Mouse (Mus musculus): ENCODE results near the gene Camta1. TPM values are rescaled to one million over a fixed set of nuclear protein-coding genes. Genes with fewer than 3 reads are reported as not detected.

Camta1 gene
- polyA plus RNA-seq, 1 experiment from 2014 or later, result 66.4 TPM

- Histone ChIP-seq H3K4me1 (no peaks in the 10 kb centered on the region), H3K4me3 (no peak overlapping the region), H3K4me2 (no peak overlapping the region), H3K9ac (no peak overlapping the region), H3K9me3 (no peaks in the 10 kb centered on the region), H3K27me3 (no peaks in the 10 kb centered on the region), H3K27ac (no peak overlapping the region), H3K36me3 (no peaks in the 10 kb centered on the region)
- ATAC-seq (ENCODE audit: insufficient number of reproducible peaks, low FRiP score, low TSS enrichment, low read depth), result no peak
- WGBS, result 51% methylated on average over 11 of the region's 11 CpGs
Observed at GRCm38 (mm10) chr4:151194030-151194714, 667.5 kb downstream of the Camta1 start.

- no peak overlapping the region for H3K27ac ChIP-seq
- H3K4me1 ChIP-seq, result no peaks in the 10 kb centered on the region
- no peaks in the 10 kb centered on the region for H3K9me3 ChIP-seq
- H3K27me3 ChIP-seq, result peaks cover 15% of the 10 kb centered on the region; the same call in 1 of the 2 replicates
- no peaks in the 10 kb centered on the region for H3K36me3 ChIP-seq
- H3K9ac ChIP-seq, result no peak overlapping the region
- no peak overlapping the region for H3K4me3 ChIP-seq
- WGBS, result 8% methylated on average over 8 of the region's 8 CpGs
- no peak for ATAC-seq (ENCODE audit: insufficient number of reproducible peaks, low FRiP score, low TSS enrichment, low read depth)
- no peak overlapping the region for H3K4me2 ChIP-seq
Observed at GRCm38 (mm10) chr4:151186447-151186846, 675.2 kb downstream of the Camta1 start.

GRCm38 (mm10) chr4:151185750-151186149, 675.9 kb downstream of the Camta1 start:
- H3K36me3 ChIP-seq, result no peaks in the 10 kb centered on the region
- 13% methylated on average over 1 of the region's 1 CpGs for WGBS

GRCm38 (mm10) chr4:151180394-151180902, 681.2 kb downstream of the Camta1 start:
- no peaks in the 10 kb centered on the region for H3K9me3 ChIP-seq
- ATAC-seq (ENCODE audit: insufficient number of reproducible peaks, low FRiP score, low TSS enrichment, low read depth), result no peak
- H3K27me3 ChIP-seq, result peaks cover 15% of the 10 kb centered on the region; the same call in 1 of the 2 replicates
- WGBS, result 25% methylated on average over 7 of the region's 7 CpGs
- no peaks in the 10 kb centered on the region for H3K36me3 ChIP-seq
- peaks cover 11% of the 10 kb centered on the region for H3K4me1 ChIP-seq
- H3K4me3 ChIP-seq, result no peak overlapping the region
- no peak overlapping the region for H3K4me2 ChIP-seq
- no peak overlapping the region for H3K9ac ChIP-seq
- no peak overlapping the region for H3K27ac ChIP-seq

More at GRCm38 (mm10) chr4:151185750-151186149, 675.9 kb downstream of the Camta1 start:
- peaks cover 15% of the 10 kb centered on the region; the same call in 1 of the 2 replicates for H3K27me3 ChIP-seq
- no peak overlapping the region for H3K27ac ChIP-seq
- H3K4me3 ChIP-seq, result no peak overlapping the region
- H3K4me2 ChIP-seq, result no peak overlapping the region
- H3K9me3 ChIP-seq, result no peaks in the 10 kb centered on the region
- no peak for ATAC-seq (ENCODE audit: insufficient number of reproducible peaks, low FRiP score, low TSS enrichment, low read depth)
- H3K4me1 ChIP-seq, result peaks cover 1% of the 10 kb centered on the region; the same call in 1 of the 2 replicates
- no peak overlapping the region for H3K9ac ChIP-seq

- 52% methylated on average over 3 of the region's 3 CpGs for WGBS
- H3K4me2 ChIP-seq, result no peak overlapping the region
Observed at GRCm38 (mm10) chr4:151179639-151180038, 682.0 kb downstream of the Camta1 start.

GRCm38 (mm10) chr4:151178970-151179378, 682.7 kb downstream of the Camta1 start:
- H3K27me3 ChIP-seq, result peaks cover 12% of the 10 kb centered on the region; the same call in 1 of the 2 replicates
- H3K9me3 ChIP-seq, result no peaks in the 10 kb centered on the region
- no peak for ATAC-seq (ENCODE audit: insufficient number of reproducible peaks, low FRiP score, low TSS enrichment, low read depth)
- no peak overlapping the region for H3K4me3 ChIP-seq
- 50% methylated on average over 8 of the region's 8 CpGs for WGBS
- H3K36me3 ChIP-seq, result no peaks in the 10 kb centered on the region
- H3K9ac ChIP-seq, result no peak overlapping the region
- H3K4me1 ChIP-seq, result peaks cover 11% of the 10 kb centered on the region
- H3K27ac ChIP-seq, result no peak overlapping the region
- H3K4me2 ChIP-seq, result no peak overlapping the region

More at GRCm38 (mm10) chr4:151179639-151180038, 682.0 kb downstream of the Camta1 start:
- Histone ChIP-seq H3K36me3 (no peaks in the 10 kb centered on the region), H3K4me1 (peaks cover 11% of the 10 kb centered on the region), H3K9ac (no peak overlapping the region), H3K27me3 (peaks cover 15% of the 10 kb centered on the region; the same call in 1 of the 2 replicates), H3K4me3 (no peak overlapping the region), H3K27ac (no peak overlapping the region), H3K9me3 (no peaks in the 10 kb centered on the region)
- no peak for ATAC-seq (ENCODE audit: insufficient number of reproducible peaks, low FRiP score, low TSS enrichment, low read depth)

- H3K27me3 ChIP-seq, result peaks cover 33% of the 10 kb centered on the region
- 0 out of 2 replicates have a peak, but pooled peaks cover 11% of the 10 kb centered on the region for H3K4me1 ChIP-seq
- no peak for ATAC-seq (ENCODE audit: insufficient number of reproducible peaks, low FRiP score, low TSS enrichment, low read depth)
- H3K36me3 ChIP-seq, result no peaks in the 10 kb centered on the region
- H3K4me2 ChIP-seq, result no peak overlapping the region
- H3K9me3 ChIP-seq, result no peaks in the 10 kb centered on the region
- H3K27ac ChIP-seq, result no peak overlapping the region
- 51% methylated on average over 8 of the region's 8 CpGs for WGBS
- H3K4me3 ChIP-seq, result no peak overlapping the region
- H3K9ac ChIP-seq, result no peak overlapping the region
Observed at GRCm38 (mm10) chr4:151172526-151172925, 689.1 kb downstream of the Camta1 start.

- WGBS, result 67% methylated on average over 3 of the region's 3 CpGs
- Histone ChIP-seq H3K4me3 (no peak overlapping the region), H3K27me3 (peaks cover 34% of the 10 kb centered on the region), H3K9me3 (no peaks in the 10 kb centered on the region), H3K36me3 (no peaks in the 10 kb centered on the region), H3K27ac (no peak overlapping the region), H3K4me1 (peaks cover 11% of the 10 kb centered on the region; the same call in 1 of the 2 replicates), H3K4me2 (no peak overlapping the region), H3K9ac (no peak overlapping the region)
- no peak for ATAC-seq (ENCODE audit: insufficient number of reproducible peaks, low FRiP score, low TSS enrichment, low read depth)
Observed at GRCm38 (mm10) chr4:151171117-151171516, 690.6 kb downstream of the Camta1 start.

GRCm38 (mm10) chr4:151170658-151171057, 691.0 kb downstream of the Camta1 start:
- Histone ChIP-seq H3K36me3 (no peaks in the 10 kb centered on the region), H3K9me3 (no peaks in the 10 kb centered on the region), H3K4me3 (no peak overlapping the region), H3K4me1 (peaks cover 16% of the 10 kb centered on the region), H3K27ac (no peak overlapping the region), H3K27me3 (peaks cover 39% of the 10 kb centered on the region), H3K4me2 (peak overlapping the region; percentile 10; the same call in 1 of the 2 replicates), H3K9ac (no peak overlapping the region)
- 15% methylated on average over 18 of the region's 18 CpGs for WGBS
- ATAC-seq (ENCODE audit: insufficient number of reproducible peaks, low FRiP score, low TSS enrichment, low read depth), result no peak

GRCm38 (mm10) chr4:151166969-151167368, 694.7 kb downstream of the Camta1 start:
- no peak overlapping the region for H3K4me3 ChIP-seq
- H3K4me1 ChIP-seq, result peaks cover 19% of the 10 kb centered on the region
- no peaks in the 10 kb centered on the region for H3K36me3 ChIP-seq
- 77% methylated on average over 6 of the region's 6 CpGs for WGBS
- no peak for ATAC-seq (ENCODE audit: insufficient number of reproducible peaks, low FRiP score, low TSS enrichment, low read depth)
- no peaks in the 10 kb centered on the region for H3K9me3 ChIP-seq
- H3K4me2 ChIP-seq, result no peak overlapping the region
- peaks cover 66% of the 10 kb centered on the region for H3K27me3 ChIP-seq
- no peak overlapping the region for H3K9ac ChIP-seq
- no peak overlapping the region for H3K27ac ChIP-seq

GRCm38 (mm10) chr4:151165539-151165938, 696.1 kb downstream of the Camta1 start:
- no peak overlapping the region for H3K4me3 ChIP-seq
- ATAC-seq (ENCODE audit: insufficient number of reproducible peaks, low FRiP score, low TSS enrichment, low read depth), result 0 out of 2 replicates have a peak, but pooled peaks have one; percentile 40
- no peaks in the 10 kb centered on the region for H3K36me3 ChIP-seq
- H3K4me1 ChIP-seq, result peaks cover 10% of the 10 kb centered on the region
- peaks cover 62% of the 10 kb centered on the region for H3K27me3 ChIP-seq
- no peaks in the 10 kb centered on the region for H3K9me3 ChIP-seq
- no peak overlapping the region for H3K4me2 ChIP-seq
- WGBS, result 12% methylated on average over 10 of the region's 10 CpGs
- H3K9ac ChIP-seq, result no peak overlapping the region
- H3K27ac ChIP-seq, result no peak overlapping the region

GRCm38 (mm10) chr4:151164309-151164708, 697.4 kb downstream of the Camta1 start:
- Histone ChIP-seq H3K4me2 (no peak overlapping the region), H3K9me3 (no peaks in the 10 kb centered on the region), H3K27ac (no peak overlapping the region), H3K4me1 (peaks cover 8% of the 10 kb centered on the region), H3K36me3 (no peaks in the 10 kb centered on the region), H3K27me3 (peaks cover 58% of the 10 kb centered on the region), H3K9ac (no peak overlapping the region), H3K4me3 (no peak overlapping the region)
- 63% methylated on average over 1 of the region's 1 CpGs for WGBS
- ATAC-seq (ENCODE audit: insufficient number of reproducible peaks, low FRiP score, low TSS enrichment, low read depth), result no peak

All from limb, embryonic 15.5 days (tissue).